Mouse (Mus musculus): ENCODE data around the gene Kif26b.

- TF ChIP-seq POLR2A (IDR thresholded peaks at IDR 0.05; ENCODE audit: borderline replicate concordance, control insufficient read depth, low read depth, low read length) (no peak), CTCF (IDR thresholded peaks at IDR 0.05; ENCODE audit: control insufficient read depth, insufficient read depth, low read length) (no peak)
Measured at GRCm38 (mm10) chr1:178794866-178795265, 265.9 kb downstream of the Kif26b start.
